Mouse (Mus musculus) gastrocnemius, adult 18-20 months (tissue): ENCODE measurements around the gene Ppp1r11. TPM values are rescaled to one million over a fixed set of nuclear protein-coding genes. Genes with fewer than 3 reads are reported as not detected.

ENCODE experiments used
- DNase-seq: peaks from one replicate; pipeline ENCODE4 v3.0.0; 2021; ENCODE audit warnings: low spot score
- total RNA-seq, 2 experiments: library from RNA; stranded (reverse); gene quantifications; 2 replicates each; pipeline ENCODE4 v1.2.3; 2021

Gene Ppp1r11
- total RNA-seq, 2 experiments from 2014 or later = 58.9 to 65.9 TPM

DNA sequence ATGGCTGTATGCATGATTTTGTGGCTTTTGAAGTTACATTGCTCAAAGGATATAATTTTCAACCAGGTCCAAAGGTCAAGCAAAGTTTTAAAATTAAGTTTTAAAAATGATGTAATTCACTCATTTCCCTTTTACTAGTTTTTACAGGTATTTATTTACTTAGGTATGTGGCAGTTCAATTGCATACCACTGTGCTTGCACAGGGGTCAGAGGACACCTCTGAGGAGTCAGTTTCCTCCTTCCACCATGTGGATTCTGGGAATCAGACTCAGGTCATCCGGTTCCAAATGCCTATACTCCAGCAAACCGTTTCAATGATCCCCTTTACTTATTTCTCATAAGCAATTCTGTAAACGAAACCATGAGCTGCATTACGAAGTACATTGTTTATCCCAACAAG, 28.8 kb downstream of the Ppp1r11 start:
- DNase-seq = no peak

DNA sequence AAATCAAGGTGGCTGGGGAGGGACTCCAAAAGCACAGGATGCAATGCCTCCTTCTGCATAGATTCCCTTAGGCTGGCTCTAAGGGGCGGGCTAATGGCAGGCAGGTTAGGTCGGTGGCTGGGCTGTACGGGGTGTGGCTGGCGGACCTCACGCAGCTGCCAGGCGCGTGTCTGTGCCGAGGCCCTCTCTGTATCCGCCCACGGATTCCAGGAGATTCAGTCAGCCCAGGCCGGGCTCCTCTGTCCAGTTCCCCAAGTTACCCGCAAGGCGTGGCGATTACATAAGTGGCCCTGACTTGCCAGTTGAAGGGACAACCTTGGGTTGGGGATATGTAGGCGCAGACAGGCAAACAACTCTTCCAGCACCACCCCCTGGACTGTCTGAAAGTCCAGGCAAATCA, 31.3 kb downstream of the Ppp1r11 start:
- no peak for DNase-seq

DNA sequence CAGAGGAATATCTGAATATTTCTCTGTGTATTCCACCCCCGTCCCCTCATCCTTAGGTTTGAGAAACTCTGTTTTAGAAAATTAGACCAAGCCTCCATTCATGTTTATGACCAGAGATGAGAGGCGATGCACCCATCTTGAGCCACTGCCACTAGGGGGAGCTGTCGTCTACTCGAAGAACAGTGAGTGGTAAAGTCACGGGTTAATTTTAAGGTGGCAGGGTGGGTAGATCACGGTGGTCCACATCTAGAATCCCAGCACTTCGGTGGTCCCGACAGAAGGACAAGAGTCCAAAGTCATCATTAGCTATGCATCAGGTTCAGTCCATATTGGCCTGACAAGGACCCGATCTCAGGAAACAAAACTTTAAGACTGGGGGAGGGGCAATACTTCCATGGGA, 36.5 kb downstream of the Ppp1r11 start:
- DNase-seq = peak; percentile 24

DNA sequence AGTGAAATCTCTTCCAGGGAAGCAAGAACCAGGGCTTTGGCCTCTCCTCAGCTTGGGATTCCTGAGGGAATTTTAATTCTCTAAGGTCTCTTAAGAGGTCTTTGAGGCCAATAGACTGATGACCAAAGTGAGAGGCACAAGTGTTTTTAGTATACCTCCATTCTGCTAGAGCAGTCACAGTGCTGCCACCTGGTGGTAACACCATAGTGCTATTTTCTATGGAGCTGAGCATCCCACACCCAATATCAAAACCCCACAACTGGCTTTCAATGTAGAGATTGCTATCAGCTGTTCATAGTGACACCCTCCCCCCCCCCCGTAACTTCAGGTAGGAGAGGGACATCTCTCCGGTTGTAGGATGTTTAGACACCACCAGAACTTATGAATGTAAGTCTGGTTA, 37.4 kb downstream of the Ppp1r11 start:
- DNase-seq = peak; percentile 64

DNA sequence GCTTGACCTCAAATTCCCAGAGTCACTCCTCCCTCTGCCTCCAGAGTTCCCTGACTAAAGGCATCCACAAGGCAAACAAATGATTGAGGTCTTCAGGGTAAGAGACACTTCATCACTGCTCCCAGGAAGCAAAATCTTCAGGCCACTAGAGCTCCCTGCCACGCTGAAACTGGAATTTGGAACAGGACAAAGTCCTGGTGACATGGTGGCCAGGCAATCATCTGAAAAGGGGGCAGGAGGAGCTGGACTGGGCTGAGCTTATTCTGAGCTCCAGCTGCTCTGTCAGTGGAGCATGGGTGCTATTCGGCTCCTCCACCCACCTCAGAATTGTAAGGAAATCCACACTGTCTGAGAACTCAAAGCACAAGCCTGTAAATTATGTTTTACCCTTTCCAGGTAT, 39.5 kb downstream of the Ppp1r11 start:
- DNase-seq = no peak

DNA sequence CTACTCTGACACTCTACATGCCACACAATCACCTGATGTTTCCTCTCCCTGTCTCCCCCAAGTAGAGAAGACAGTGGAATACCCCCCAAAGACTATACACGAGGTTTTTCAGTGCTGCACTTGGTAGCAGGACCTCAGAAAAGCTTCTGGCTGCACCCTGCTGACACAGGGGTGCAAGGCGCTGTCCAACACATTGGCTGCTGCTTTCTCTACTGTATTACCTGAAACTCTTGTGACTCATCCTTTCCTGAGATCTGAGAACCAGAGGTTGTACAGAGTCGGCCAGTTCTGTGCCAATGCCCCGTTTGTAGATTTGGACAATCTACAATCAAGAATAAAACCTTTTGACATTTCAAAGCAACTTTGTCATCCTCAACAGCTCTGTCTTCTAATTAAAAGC, 41.7 kb downstream of the Ppp1r11 start:
- no peak for DNase-seq

DNA sequence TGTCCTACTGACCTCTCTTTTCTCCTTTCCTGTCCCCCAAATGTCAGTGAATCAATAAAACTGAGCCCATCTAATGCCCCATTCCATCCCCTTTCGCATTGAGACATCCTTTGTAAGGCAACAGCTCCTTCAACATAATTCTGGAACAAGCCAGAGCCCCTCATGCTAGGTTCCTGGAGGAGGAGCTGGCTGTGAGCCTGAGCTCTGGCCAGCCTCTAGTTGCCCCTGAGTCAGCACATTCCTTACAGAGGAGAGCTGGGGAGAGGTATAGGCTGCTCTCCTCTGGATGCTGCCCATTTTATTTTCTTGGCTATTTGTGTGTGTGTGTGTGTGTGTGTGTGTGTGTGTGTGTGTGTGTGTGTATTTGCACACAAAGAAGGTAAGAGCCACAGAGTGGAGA, 43.3 kb downstream of the Ppp1r11 start:
- no peak for DNase-seq

DNA sequence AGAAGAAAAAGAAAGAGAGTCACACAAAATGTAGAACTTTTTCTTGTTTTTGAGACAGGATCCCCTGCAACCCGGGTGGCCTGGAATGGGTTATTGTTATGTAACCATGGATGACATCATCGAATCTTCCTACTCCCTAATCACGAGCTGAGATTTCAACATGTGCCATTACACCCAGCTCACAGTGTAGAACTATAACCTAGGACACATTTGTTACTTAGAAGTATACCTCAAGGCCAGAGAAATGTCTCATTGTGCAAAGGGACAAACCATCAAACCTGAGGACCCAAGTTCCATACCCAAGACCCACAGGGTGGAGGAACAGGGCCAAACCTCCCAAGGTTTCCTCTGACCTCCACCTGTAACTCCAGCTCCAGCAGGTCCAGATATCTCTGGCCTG, 47.9 kb downstream of the Ppp1r11 start:
- DNase-seq = no peak

DNA sequence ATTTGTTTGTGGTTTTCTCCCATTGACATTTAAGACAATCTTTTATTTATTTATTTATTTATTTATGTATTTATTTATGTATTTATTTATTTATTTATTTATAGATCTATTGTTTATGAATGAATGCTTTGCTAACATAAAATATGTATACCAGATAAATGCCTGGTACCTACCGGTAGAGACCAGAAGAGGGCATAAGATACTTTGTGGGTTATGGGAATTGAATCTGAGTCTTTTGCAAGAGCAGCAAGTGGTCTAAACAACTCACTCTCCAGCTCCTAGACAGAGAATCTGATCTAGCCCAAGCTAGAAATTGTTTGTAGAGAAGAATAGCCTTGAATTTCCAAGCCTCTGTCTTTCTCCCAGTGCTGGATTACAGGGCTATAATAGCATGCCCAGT, 50.9 kb downstream of the Ppp1r11 start:
- no peak for DNase-seq

DNA sequence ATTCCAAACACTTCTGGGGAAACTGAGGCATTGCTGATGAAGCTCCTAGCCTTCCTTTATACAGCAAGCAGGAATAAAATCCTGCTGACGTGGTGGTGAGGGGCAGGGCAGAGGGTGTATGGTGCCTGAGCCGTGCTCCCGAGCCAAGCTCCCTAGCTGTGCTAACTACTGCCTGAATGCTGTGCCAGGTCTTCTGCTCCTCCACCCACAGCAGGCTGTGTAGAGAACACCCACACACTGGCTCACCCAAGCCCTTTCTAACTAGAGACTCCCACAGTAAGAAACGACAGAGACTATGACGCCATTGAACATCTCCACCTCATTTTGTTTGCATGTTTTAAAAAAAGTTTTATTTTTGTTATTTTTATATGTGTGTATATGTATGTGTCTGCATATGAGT, 51.5 kb downstream of the Ppp1r11 start:
- DNase-seq = no peak

DNA sequence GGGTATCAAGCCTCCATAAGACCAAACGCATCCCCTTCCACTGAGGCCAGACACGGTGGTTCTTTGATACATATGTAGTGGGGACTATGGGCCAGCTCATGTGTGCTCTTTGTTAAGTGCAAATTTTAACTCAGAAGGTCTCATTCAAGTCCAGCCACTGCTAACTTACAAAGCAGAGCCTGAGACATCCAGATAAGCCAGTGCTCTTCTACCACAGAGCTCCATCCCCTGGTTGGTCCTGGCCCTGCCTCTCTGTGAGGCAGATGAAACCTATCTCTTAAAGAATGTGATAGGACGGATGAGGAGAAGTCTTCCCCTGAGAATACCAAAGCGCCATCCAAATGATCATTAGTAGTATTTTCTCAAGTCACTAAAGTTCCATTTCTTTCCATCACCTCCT, 52.2 kb downstream of the Ppp1r11 start:
- no peak for DNase-seq

Other genes with a start within 250 kb of the Ppp1r11 start
- gene H2-M10.5, start 178.8 kb downstream of the Ppp1r11 start, total RNA-seq = not detected
- gene H2-M10.6, start 139.6 kb downstream of the Ppp1r11 start, total RNA-seq = not detected
- gene Trim26, start 114.6 kb downstream of the Ppp1r11 start, total RNA-seq = 10 to 100 TPM; 18.4 to 18.7 TPM
- not detected for gene Trim15, start 84.5 kb downstream of the Ppp1r11 start, total RNA-seq
- not detected for gene Trim10, start 82.2 kb downstream of the Ppp1r11 start, total RNA-seq
- not detected for gene Trim40, start 61.6 kb downstream of the Ppp1r11 start, total RNA-seq
- not detected for gene Trim31, start 53.6 kb downstream of the Ppp1r11 start, total RNA-seq
- under 1 TPM; 0.23 to 0.24 TPM for gene Rnf39, start 8.8 kb downstream of the Ppp1r11 start, total RNA-seq
- gene Znrd1, start 6.8 kb upstream of the Ppp1r11 start, total RNA-seq = 10 to 100 TPM; 21.9 to 22.1 TPM
- 10 to 100 TPM; 26.5 to 26.6 TPM for gene Znrd1as, start 6.9 kb upstream of the Ppp1r11 start, total RNA-seq
- under 1 TPM in 1 of 2 experiments, not detected in 1; 0.37 TPM for gene 2410137M14Rik, start 29.5 kb upstream of the Ppp1r11 start, total RNA-seq
- gene H2-M5, start 37.8 kb upstream of the Ppp1r11 start, total RNA-seq = not detected
- not detected for gene Zfp57, start 49.4 kb upstream of the Ppp1r11 start, total RNA-seq
- not detected for gene Mog, start 71.7 kb upstream of the Ppp1r11 start, total RNA-seq
- gene Gabbr1, start 94.2 kb upstream of the Ppp1r11 start, total RNA-seq = 1 to 10 TPM; 5.5 to 8.2 TPM
- not detected for gene Olfr90, start 136.8 kb upstream of the Ppp1r11 start, total RNA-seq
- gene Olfr91, start 146.5 kb upstream of the Ppp1r11 start, total RNA-seq = not detected
- gene Olfr92, start 168.3 kb upstream of the Ppp1r11 start, total RNA-seq = not detected
- not detected for gene Olfr93, start 209.8 kb upstream of the Ppp1r11 start, total RNA-seq
- gene Ubd, start 242.2 kb upstream of the Ppp1r11 start, total RNA-seq = under 1 TPM in 1 of 2 experiments, not detected in 1; 0.74 TPM
- not detected for gene Olfr94, start 249.3 kb upstream of the Ppp1r11 start, total RNA-seq